Mouse (Mus musculus) midbrain, embryonic 13.5 days (tissue): ENCODE results near the gene Tmem51. TPM values are rescaled to one million over a fixed set of nuclear protein-coding genes. Genes with fewer than 3 reads are reported as not detected.
"Not testable (repeated sequence)": the region's sequence is repeated elsewhere in the genome, so short reads cannot be mapped to it uniquely, and the experiment has no call there.

Experiments used
- ATAC-seq: fragments of 200-750 bp; cut with Nextera tagmentation; 2 replicates; pipeline ENCODE4 v1.8.0; 2017; ENCODE audit warnings: mild to moderate bottlenecking, moderate TSS enrichment, moderate library complexity
- H3K27ac ChIP-seq: fragments of 300-500 bp; sonication (generic); 2 replicates; pipeline ENCODE4 v1.5.1; 2015; ENCODE audit warnings: inconsistent platforms, mild to moderate bottlenecking, moderate library complexity
- H3K27me3 ChIP-seq: fragments of 300-500 bp; sonication (generic); 2 replicates; pipeline ENCODE4 v1.6.1; 2015; ENCODE audit warnings: mild to moderate bottlenecking, inconsistent platforms
- H3K36me3 ChIP-seq: fragments of 300-500 bp; sonication (generic); 2 replicates; pipeline ENCODE4 v1.6.1; 2015; ENCODE audit warnings: mild to moderate bottlenecking, inconsistent platforms
- H3K4me1 ChIP-seq: fragments of 300-500 bp; sonication (generic); replicated peaks from 2 replicates; pipeline ENCODE4 v1.6.1; 2015; ENCODE audit warnings: inconsistent platforms
- H3K4me2 ChIP-seq: fragments of 300-500 bp; sonication (generic); replicated peaks from 2 replicates; pipeline ENCODE4 v1.6.1; 2015; ENCODE audit warnings: moderate library complexity, mild to moderate bottlenecking, inconsistent platforms
- H3K4me3 ChIP-seq: fragments of 300-500 bp; sonication (generic); replicated peaks from 2 replicates; pipeline ENCODE4 v1.5.1; 2015; ENCODE audit warnings: mild to moderate bottlenecking, inconsistent platforms
- H3K9ac ChIP-seq: fragments of 300-500 bp; sonication (generic); replicated peaks from 2 replicates; pipeline ENCODE4 v1.6.1; 2015; ENCODE audit warnings: mild to moderate bottlenecking, inconsistent platforms
- H3K9me3 ChIP-seq: fragments of 300-500 bp; sonication (generic); 2 replicates; pipeline ENCODE4 v1.6.1; 2016; ENCODE audit warnings: mild to moderate bottlenecking, inconsistent platforms
- WGBS: fragments of 180-500 bp; shearing (Covaris S2); methylation state at CpG from one replicate; pipeline ENCODE4 v1.1.7; 2015; 5-methylcytosine and 5-hydroxymethylcytosine counted together
- polyA plus RNA-seq: library from polyadenylated mRNA; unstranded; fragments of >200 nt; fragmentation: Nextera tagmentation; extraction: Ambion mirVana; gene quantifications from 2 replicates; pipeline ENCODE4 v1.2.1, GENCODE M21; 2015

Tmem51 gene
- polyA plus RNA-seq, 1 experiment from 2014 or later, result 6.4 TPM

DNA sequence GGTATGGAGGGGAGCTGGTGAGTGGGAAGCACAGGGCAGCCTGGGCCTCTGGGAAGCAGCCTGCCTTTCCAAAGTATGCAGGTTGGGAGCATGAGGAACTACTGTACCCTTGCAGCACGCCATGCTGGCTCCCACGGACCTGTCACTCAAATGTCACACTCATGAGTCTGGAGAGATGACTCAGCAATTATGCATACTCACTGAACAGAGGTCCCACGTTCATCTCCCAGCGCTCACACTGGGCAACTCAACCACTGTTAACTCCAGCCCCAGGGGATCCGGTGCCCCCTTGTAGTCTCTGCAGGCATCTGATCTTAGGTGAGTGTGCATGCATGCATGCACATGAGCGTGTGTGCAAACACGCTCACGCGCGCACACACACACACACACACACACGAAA is 29.5 kb downstream of the Tmem51 start:
- no peak for ATAC-seq
- H3K36me3 ChIP-seq, result no peaks in the 10 kb centered on the region
- H3K27me3 ChIP-seq, result no peaks in the 10 kb centered on the region
- H3K4me3 ChIP-seq, result no peak overlapping the region
- WGBS, result 84% methylated on average over 11 of the region's 11 CpGs
- H3K27ac ChIP-seq, result no peak overlapping the region
- H3K9ac ChIP-seq, result no peak overlapping the region
- H3K4me1 ChIP-seq, result 0 out of 2 replicates have a peak, but pooled peaks cover 4% of the 10 kb centered on the region
- H3K4me2 ChIP-seq, result no peak overlapping the region
- H3K9me3 ChIP-seq, result no peaks in the 10 kb centered on the region

DNA sequence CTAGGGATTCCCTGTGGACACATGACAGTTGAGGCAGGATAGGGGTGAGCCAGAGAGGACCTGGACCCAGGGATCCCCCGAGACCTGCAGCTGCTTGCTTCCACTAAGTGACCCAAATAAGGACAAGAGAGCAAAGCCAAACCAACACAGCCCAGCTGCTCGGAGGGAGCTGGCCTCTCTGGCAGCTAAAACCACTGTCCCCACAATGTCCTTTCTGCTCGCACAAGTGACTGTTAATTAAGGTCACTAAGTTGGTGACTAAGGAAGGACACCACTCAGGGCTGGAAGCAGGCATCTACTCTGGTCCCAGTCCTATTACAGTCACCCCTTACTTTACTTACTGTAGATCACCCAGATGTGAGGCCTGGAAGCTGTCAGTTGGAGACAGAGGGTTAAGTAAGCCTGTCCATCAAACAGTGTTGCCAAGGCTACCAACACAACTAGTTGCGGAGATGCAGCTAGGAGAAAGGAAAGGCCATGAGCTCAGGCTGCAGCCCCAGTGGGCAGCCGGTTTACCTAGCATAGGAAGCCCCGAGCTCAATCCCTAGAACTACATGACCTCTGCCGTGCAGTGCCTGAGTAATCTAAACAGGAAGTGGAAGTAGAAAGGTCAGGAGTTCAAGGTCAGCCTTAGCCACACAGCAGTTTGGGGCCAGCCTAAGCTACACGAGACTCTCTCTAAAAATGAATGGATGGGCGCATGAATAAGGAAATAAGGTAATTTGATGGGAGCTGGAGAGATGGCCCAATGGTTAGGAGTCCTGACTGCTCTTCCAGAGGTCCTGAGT is 30.2 kb downstream of the Tmem51 start:
- Histone ChIP-seq H3K9me3 (no peaks in the 10 kb centered on the region), H3K4me3 (no peak overlapping the region), H3K4me1 (0 out of 2 replicates have a peak, but pooled peaks cover 4% of the 10 kb centered on the region), H3K4me2 (no peak overlapping the region), H3K27ac (no peak overlapping the region), H3K27me3 (no peaks in the 10 kb centered on the region), H3K36me3 (no peaks in the 10 kb centered on the region), H3K9ac (no peak overlapping the region)
- no peak for ATAC-seq
- 52% methylated on average over 9 of the region's 9 CpGs for WGBS

DNA sequence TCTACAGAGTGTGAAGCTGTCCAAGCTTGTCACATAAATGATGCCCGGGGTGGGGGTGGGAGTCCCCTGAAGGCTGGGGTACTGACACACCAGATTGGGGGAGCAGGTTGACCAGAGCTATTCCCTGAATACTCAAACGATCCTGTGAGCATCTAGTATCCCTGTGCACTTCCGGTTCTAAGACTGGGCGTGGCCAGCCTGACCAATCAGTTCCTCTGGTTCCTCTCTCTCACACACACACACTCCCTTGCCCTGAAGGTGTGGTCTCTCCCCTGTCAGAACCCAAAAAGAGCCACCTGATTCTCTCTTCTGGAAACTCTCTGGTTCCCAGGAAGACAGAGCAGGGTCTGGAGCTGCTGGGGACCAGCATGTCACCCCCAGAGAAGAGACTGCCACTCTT is 30.8 kb downstream of the Tmem51 start:
- 0 out of 2 replicates have a peak, but pooled peaks cover 4% of the 10 kb centered on the region for H3K4me1 ChIP-seq
- no peak overlapping the region for H3K4me2 ChIP-seq
- no peak for ATAC-seq
- no peak overlapping the region for H3K9ac ChIP-seq
- H3K27ac ChIP-seq, result no peak overlapping the region
- no peak overlapping the region for H3K4me3 ChIP-seq
- no peaks in the 10 kb centered on the region for H3K9me3 ChIP-seq
- H3K27me3 ChIP-seq, result no peaks in the 10 kb centered on the region
- no peaks in the 10 kb centered on the region for H3K36me3 ChIP-seq
- 74% methylated on average over 4 of the region's 4 CpGs for WGBS

DNA sequence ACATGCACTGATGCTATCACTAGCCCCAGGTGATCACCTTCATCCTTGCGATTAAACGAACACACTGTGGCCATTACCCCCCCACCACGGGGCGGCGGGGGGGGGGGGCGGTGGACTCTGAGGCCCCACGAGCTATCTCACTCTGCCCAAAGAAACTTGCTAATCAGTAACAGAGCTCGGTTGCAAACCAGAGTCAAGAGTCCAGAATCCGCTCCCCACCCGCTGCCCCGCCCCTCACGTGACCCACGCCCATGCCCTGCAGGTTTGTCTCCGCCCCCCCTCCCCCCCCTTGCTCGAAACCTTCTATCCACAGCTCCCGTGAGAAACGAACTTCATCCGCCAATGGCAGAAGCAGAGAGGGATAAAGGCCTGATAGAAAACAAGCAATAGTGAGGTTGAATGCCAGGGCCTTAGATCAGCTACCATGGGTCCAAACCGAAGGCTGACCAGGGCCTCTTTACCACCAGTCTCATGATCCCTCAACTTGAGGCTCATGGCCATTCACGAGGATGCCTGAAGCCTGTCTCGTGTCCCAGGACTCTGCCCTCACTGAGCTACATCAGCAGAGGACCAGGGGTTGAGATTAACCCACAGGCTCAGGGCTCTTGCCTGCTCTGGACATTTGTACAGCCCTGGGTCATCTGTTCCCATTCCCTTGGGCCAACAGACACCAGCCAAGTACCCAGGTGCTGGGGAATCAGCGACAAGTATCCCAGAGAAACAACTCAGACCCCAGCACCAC is 31.5 kb downstream of the Tmem51 start:
- no peak for ATAC-seq
- no peak overlapping the region for H3K9ac ChIP-seq
- H3K9me3 ChIP-seq, result no peaks in the 10 kb centered on the region
- no peaks in the 10 kb centered on the region for H3K27me3 ChIP-seq
- 63% methylated on average over 22 of the region's 22 CpGs for WGBS
- no peak overlapping the region for H3K4me2 ChIP-seq
- H3K4me3 ChIP-seq, result no peak overlapping the region
- H3K36me3 ChIP-seq, result no peaks in the 10 kb centered on the region
- 0 out of 2 replicates have a peak, but pooled peaks cover 3% of the 10 kb centered on the region for H3K4me1 ChIP-seq
- no peak overlapping the region for H3K27ac ChIP-seq

DNA sequence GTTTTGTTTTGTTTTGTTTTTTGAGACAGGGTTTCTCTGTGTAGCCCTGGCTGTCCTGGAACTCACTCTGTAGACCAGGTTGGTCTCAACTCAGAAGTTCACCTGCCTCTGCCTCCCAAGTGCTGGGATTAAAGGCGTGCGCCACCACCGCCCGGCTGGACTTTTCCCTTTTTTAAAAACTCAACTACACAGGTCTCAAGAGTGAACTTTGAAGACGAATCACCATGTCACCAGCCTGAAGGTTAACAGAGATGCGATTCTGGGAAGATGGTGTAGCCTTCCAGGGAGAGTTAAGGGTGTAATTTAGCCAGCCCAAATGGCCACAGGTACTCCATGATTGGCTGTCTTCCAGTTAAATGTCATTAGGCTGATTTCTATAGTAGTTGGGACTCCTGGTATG is 32.2 kb downstream of the Tmem51 start:
- H3K27me3 ChIP-seq, H3K27ac ChIP-seq, H3K9ac ChIP-seq, H3K36me3 ChIP-seq, H3K4me3 ChIP-seq, H3K9me3 ChIP-seq, ATAC-seq, H3K4me1 ChIP-seq, H3K4me2 ChIP-seq: not testable (repeated sequence)
- WGBS, result 94% methylated on average over 6 of the region's 6 CpGs

DNA sequence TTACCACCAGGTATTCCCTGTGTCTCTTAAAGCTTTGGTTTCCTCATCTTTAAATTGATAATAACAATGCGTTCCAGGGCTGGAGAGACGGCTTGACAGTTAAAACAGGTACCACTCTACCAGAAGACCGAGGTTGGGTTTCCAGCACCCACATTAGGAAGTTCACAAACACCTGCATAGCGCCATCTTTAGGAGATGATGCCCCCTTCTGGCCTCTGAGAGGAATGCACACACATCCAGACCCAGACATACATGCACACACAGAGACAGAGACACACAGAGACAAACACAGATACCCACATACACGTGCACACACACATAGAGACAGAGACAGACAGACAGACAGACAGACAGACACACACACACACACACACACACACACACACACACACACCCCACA is 34.1 kb downstream of the Tmem51 start:
- H3K4me1 ChIP-seq, result no peaks in the 10 kb centered on the region
- 93% methylated on average over 5 of the region's 5 CpGs for WGBS
- H3K36me3 ChIP-seq, result no peaks in the 10 kb centered on the region
- no peaks in the 10 kb centered on the region for H3K9me3 ChIP-seq
- H3K9ac ChIP-seq, result no peak overlapping the region
- no peak overlapping the region for H3K4me3 ChIP-seq
- H3K27me3 ChIP-seq, result no peaks in the 10 kb centered on the region
- H3K4me2 ChIP-seq, result no peak overlapping the region
- H3K27ac ChIP-seq, result no peak overlapping the region
- no peak for ATAC-seq

DNA sequence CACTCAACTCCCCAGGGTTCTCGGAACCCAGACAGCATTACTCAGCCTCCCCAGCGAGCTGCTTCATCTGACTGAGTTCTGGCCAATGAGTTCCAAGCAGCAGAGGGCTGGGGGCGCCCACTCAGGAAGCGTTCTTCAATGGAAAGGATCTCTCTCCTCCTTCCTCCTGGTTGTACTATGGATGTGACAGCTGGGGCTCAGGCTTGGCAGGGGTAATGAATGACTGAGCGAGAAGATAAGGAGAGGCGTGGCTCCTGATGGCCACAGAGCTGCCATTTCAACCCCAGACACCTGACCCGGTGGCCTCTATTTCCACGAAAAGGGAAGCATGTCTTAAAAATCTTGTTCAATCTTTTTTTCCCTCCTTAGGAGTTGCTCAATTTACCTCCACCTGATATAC is 35.7 kb downstream of the Tmem51 start:
- no peak for ATAC-seq
- no peaks in the 10 kb centered on the region; the same call in 1 of the 2 replicates for H3K27me3 ChIP-seq
- no peaks in the 10 kb centered on the region for H3K4me1 ChIP-seq
- no peak overlapping the region for H3K4me3 ChIP-seq
- H3K4me2 ChIP-seq, result no peak overlapping the region
- no peak overlapping the region for H3K27ac ChIP-seq
- H3K9me3 ChIP-seq, result no peaks in the 10 kb centered on the region
- H3K36me3 ChIP-seq, result no peaks in the 10 kb centered on the region
- H3K9ac ChIP-seq, result no peak overlapping the region
- WGBS, result 75% methylated on average over 8 of the region's 8 CpGs

DNA sequence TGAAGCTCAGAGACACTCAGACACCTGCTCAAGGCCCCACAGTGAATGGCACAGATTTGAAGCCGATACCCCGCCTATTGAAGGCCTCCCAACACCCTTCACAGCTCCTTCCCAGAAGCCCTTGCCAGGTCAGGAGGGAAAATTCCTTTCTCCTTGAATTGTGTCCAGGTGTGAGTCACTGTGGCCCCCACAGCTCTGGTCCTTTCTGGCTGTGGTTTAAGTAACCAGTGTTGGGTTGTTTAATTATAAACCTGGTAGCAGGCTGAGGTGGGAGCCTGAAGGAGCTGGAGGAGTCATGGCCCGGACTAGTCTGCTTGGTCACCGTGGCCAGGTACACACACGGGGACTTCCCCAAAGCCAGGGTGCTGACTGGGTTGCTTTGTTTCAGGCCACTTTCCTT is 37.1 kb downstream of the Tmem51 start:
- H3K4me1 ChIP-seq, result no peaks in the 10 kb centered on the region

DNA sequence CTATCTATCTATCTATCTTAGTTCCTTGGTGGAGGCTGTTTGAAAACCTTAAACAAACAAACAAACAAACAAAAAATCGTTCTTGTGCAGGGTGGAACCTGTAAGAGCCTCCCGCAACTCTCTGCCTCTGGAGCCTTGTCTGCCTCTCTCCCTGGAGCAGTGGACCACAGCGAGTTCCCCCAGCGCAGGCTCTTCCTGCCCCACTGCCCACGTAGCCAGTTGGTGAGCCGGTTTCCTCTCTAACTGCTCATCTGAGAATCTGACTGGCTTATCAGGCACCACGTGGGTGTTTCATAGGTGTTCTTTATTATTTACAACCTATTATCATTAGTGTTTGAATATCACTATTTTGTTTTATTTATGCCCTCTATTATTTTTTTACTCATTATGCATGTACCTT is 37.6 kb downstream of the Tmem51 start:
- no peak for ATAC-seq
- no peak overlapping the region for H3K9ac ChIP-seq
- H3K4me1 ChIP-seq, result no peaks in the 10 kb centered on the region
- no peaks in the 10 kb centered on the region for H3K36me3 ChIP-seq
- H3K27ac ChIP-seq, result no peak overlapping the region
- H3K4me3 ChIP-seq, result no peak overlapping the region
- no peak overlapping the region for H3K4me2 ChIP-seq
- WGBS, result 83% methylated on average over 7 of the region's 7 CpGs
- H3K27me3 ChIP-seq, result no peaks in the 10 kb centered on the region; the same call in 1 of the 2 replicates
- no peaks in the 10 kb centered on the region for H3K9me3 ChIP-seq

More for the DNA sequence above, 37.1 kb downstream of the Tmem51 start:
- Histone ChIP-seq H3K4me2 (no peak overlapping the region), H3K9me3 (no peaks in the 10 kb centered on the region), H3K4me3 (no peak overlapping the region), H3K27me3 (no peaks in the 10 kb centered on the region; the same call in 1 of the 2 replicates), H3K36me3 (no peaks in the 10 kb centered on the region), H3K27ac (no peak overlapping the region), H3K9ac (no peak overlapping the region)
- no peak for ATAC-seq
- WGBS, result 89% methylated on average over 5 of the region's 5 CpGs

DNA sequence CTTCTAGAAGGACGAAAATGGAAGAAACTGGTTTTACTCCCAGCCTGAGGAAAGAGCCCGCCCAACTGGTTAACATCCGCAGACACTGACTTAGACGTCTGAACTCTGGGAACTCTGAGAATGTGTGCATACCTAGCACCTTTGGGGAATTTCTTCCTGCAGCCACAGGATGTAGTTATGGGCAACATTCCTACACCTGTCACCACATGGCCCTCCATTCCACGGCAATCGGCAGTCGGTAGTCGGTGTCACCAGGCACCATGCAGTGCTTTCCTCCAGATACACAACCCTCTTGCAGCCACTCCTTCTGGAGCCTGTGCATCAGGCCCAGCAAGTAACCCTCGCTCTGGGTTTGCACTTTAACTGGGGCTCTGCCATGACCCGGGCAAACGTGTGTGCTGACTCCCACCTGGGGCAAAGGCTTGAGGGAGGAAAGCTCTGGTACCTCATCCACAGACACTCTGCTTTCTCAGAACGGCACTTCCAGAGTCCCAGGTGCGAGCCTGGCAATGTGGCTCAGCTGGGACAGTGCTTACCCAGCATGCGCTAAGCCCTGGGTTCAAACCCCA is 38.4 kb downstream of the Tmem51 start:
- Histone ChIP-seq H3K9me3 (no peaks in the 10 kb centered on the region), H3K36me3 (no peaks in the 10 kb centered on the region), H3K4me3 (no peak overlapping the region), H3K27ac (no peak overlapping the region), H3K4me2 (no peak overlapping the region), H3K27me3 (no peaks in the 10 kb centered on the region; the same call in 1 of the 2 replicates), H3K4me1 (no peaks in the 10 kb centered on the region), H3K9ac (no peak overlapping the region)
- 84% methylated on average over 14 of the region's 14 CpGs for WGBS
- ATAC-seq, result no peak

DNA sequence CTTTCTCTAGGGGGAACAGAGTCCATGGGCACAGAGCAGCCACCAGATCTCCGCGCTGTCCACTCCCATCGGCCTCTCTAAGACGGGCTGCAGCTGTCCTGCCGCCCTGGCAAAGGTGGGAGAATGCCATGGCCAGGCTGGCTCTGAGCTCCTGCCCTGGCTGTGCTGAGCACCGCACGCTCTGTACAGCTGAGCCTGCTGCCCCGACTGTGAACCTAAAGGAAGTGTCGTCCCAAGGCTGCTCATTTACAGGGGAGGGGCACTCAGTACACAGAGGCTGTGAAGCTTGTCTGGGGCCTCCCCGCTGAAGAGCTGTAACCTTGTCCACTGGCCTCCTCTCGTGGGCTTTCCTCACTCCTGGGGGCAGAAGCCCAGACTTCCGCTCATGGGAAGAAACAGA is 39.7 kb downstream of the Tmem51 start:
- Histone ChIP-seq H3K9ac (no peak overlapping the region), H3K27ac (no peak overlapping the region), H3K27me3 (no peaks in the 10 kb centered on the region; the same call in 1 of the 2 replicates), H3K36me3 (no peaks in the 10 kb centered on the region), H3K4me3 (no peak overlapping the region), H3K4me1 (no peaks in the 10 kb centered on the region), H3K9me3 (no peaks in the 10 kb centered on the region), H3K4me2 (no peak overlapping the region)
- no peak for ATAC-seq
- 79% methylated on average over 12 of the region's 12 CpGs for WGBS

DNA sequence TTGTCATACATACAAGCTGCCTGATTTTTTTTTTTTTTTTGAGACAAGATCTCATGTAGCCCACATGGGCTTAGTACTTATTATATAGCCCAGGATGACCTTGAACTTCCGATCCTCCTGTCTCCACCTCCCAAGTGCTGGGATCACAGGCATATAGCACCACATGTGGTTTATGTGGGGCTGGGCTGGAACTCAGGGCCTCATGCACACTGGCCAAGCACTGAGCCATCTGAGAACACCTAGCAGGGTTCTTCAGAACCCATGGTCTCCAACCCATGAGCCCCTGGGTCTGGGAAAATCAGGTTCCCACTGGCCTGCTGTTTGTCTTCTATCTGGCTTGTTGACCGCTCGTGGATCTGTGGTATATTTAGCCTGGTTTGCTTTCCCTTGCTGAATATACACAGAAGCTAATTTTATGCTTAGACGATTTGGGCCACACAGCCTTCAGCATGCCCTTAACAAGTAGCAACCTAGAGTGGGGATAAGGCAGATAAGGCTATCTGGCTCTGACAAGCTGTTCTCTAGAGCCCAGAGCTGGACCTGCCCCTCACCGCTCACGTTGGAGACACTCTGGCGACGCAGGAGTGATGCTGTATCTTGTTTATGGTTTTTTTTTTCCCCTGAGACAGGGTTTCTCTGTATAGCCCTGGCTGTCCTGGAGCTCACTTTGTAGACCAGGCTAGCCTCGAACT is 44.3 kb downstream of the Tmem51 start:
- ATAC-seq, result no peak
- H3K4me3 ChIP-seq, result no peak overlapping the region
- H3K9ac ChIP-seq, result no peak overlapping the region
- no peak overlapping the region for H3K27ac ChIP-seq
- H3K4me1 ChIP-seq, result no peaks in the 10 kb centered on the region
- no peaks in the 10 kb centered on the region for H3K9me3 ChIP-seq
- 91% methylated on average over 9 of the region's 9 CpGs for whole genome bisulfite sequencing
- no peaks in the 10 kb centered on the region; the same call in 1 of the 2 replicates for H3K27me3 ChIP-seq
- no peak overlapping the region for H3K4me2 ChIP-seq
- no peaks in the 10 kb centered on the region for H3K36me3 ChIP-seq
